Mouse (Mus musculus): ENCODE data around the gene Krtap19-1. TPM values are rescaled to one million over a fixed set of nuclear protein-coding genes. Genes with fewer than 3 reads are reported as not detected.

Krtap19-1 gene
- not detected for total RNA-seq (2023)

DNA sequence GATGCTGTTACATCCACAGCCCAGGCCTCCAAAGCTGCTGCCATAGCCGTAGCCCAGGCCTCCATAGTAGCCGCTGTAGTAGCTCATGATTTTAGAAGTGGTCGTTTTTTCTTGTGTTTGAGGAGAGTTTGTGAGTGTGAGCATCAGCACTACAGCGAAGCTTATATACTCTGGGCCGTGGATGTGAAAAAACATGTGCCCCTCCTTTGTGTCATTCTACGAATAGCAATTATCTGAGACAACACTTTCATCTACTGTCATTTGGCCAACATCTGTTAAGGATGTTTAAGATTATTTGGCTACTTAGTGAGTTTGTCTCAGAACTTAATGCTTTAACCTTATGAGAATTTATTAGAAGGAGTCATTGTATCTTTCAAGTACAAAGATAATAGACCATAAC is at the start of gene Krtap19-1:
TSS of gene Krtap19-1 (minus strand) at position 101 of the 400 bp plus-strand sequence.

DNA sequence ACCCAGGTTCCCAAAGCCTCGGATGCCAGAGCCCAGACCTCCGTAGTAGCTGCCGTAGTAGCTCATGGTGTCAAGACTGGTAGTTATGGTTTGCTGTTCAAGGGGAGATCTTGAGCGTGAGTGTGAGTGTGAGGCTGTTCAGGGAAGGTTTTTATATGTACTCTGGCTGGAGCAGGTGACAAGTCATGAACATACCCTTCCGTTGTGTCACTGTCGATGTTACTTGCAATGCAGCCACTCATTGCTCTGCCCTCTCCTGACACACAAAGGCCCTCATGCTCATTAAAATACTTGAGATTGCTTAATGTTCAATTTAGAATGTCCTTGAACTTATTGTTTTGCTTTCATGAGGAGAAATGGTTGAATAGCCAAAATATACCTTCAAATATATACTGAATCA is 27.1 kb upstream of the Krtap19-1 start, which contains the start of gene Krtap19-5:
TSS of gene Krtap19-5 (minus strand) at position 101 of the 400 bp plus-strand sequence.

DNA sequence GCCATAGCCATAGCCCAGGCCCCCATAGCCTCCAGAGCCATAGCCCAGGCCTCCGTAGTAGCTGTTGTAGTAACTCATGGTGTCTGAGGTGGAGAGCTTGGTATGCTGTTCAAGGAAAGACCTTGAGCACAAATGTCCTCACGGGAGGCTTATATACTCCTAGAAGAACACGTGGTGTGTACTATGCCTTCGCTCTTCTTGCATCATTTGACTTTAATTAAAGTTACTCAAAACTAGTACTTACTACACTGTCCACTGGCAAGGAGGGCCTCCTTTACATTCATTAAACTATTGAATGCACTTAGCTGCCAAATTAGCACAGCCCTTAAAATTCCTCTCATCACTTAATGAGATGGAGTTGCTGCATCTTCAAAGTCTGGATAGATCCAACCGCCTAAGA is 15.8 kb upstream of the Krtap19-1 start, which contains the start of gene Krtap19-4:
TSS of gene Krtap19-4 (minus strand) at position 101 of the 400 bp plus-strand sequence.

DNA sequence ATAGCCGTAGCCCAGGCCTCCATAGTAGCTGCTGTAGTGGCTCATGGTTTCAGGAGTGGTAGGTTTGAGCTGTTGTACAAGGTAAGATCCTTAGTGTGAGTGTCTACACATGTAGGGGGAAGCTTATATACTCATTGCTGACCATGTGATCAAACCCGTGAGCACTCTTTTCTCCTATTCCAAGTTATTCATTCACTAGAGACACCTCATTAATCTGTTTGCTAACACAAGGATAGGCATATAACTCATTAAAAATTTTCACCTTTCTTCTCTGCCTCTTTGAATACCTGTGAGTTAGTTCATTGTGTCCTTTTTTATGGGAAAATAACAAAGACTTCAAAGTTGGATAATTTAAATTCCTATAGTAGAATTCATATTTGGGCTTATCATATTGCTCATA is 8.7 kb upstream of the Krtap19-1 start, which contains the start of gene Krtap19-3:
TSS of gene Krtap19-3 (minus strand) at position 101 of the 400 bp plus-strand sequence.

DNA sequence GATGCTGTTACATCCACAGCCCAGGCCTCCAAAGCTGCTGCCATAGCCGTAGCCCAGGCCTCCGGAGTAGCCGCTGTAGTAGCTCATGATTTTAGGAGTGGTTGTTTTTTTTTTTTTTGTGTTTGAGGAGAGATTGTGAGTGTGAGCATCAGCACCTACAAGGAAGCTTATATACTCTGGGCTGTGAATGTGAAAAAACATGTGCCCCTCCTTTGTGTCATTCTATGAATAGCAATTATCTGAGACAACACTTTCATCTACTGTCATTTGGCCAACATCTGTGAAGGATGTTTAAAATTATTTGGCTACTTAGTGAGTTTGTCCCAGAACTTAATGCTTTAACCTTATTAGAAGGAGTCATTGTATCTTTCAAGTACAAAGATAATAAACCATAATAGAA is 5.0 kb upstream of the Krtap19-1 start, which contains the start of gene Krtap19-2:
TSS of gene Krtap19-2 (minus strand) at position 101 of the 400 bp plus-strand sequence.

DNA sequence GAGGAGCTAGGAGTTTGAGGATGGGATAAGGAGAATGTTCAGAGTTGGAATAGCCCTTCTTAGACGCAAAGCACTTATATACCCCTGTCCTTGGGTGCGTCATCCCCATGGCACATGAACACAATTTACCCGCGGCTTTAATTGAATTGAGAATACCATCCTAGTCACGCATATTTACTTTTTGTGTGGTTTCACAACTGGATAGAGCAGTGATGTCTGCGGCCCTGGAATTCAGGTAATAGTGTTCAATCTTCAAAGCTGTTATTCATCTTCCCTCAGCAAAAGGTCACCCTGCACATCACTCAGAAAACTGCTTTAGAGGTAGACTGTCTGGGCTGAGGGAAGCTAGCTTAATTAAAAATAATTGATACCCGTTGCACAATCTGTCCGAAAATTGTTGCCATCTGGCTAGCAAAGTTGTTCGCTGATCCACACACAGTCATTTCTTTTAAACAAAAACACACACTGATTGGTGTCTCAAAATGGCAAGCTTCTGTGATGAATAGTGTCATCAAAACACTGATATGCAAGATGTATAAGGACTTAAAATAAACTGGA is 43.0 kb downstream of the Krtap19-1 start, which contains the start of gene Krtap14:
TSS of gene Krtap14 (minus strand) at position 51 of the 558 bp plus-strand sequence.

DNA sequence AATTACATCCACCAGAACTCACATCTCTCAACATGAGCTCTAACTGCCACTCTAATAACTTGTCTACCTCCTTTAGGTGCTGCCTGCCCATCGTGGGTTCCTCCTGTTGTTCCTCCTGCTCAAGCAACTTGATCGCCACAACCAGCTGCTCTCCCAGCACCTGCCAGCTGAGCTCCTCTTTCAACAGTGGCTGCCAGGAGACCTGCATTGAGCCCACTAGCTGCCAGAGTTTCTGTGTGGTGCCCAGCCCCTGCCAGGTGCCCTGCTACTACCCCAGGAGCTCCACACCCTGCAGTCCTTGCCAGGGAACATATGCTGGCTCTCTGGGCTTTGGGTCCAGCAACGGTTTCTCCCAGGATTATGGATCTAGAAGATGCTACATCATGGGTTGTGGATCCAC is 49.1 kb downstream of the Krtap19-1 start, which contains the start of gene Krtap15:
TSS of gene Krtap15 (plus strand) at position 150 of the 400 bp plus-strand sequence.

Other genes with a start within 250 kb of the Krtap19-1 start
- gene 2310079G19Rik, start 241.7 kb downstream of the Krtap19-1 start, total RNA-seq (2023) = not detected
- gene Krtap26-1, start 221.6 kb downstream of the Krtap19-1 start, total RNA-seq (2023) = not detected
- gene Krtap27-1, start 197.7 kb downstream of the Krtap19-1 start, total RNA-seq (2023) = not detected
- not detected for gene 2310061N02Rik, start 161.4 kb downstream of the Krtap19-1 start, total RNA-seq (2023)
- gene Krtap13-1, start 140.5 kb downstream of the Krtap19-1 start, total RNA-seq (2023) = not detected
- gene Krtap13, start 117.8 kb downstream of the Krtap19-1 start, total RNA-seq (2023) = not detected
- not detected for gene 2310034C09Rik, start 110.6 kb downstream of the Krtap19-1 start, total RNA-seq (2023)
- gene 2310057N15Rik, start 95.2 kb downstream of the Krtap19-1 start, total RNA-seq (2023) = not detected
- not detected for gene Gm5965, start 91.5 kb downstream of the Krtap19-1 start, total RNA-seq (2023)
- gene Gm20741, start 57.2 kb downstream of the Krtap19-1 start, total RNA-seq (2023) = not detected
- not detected for gene Krtap15, start 49.2 kb downstream of the Krtap19-1 start, total RNA-seq (2023)
- gene Krtap14, start 43.3 kb downstream of the Krtap19-1 start, total RNA-seq (2023) = not detected
- gene Krtap19-2, start 4.9 kb upstream of the Krtap19-1 start, total RNA-seq (2023) = not detected
- not detected for gene Krtap19-3, start 8.6 kb upstream of the Krtap19-1 start, total RNA-seq (2023)
- not detected for gene Krtap19-4, start 15.7 kb upstream of the Krtap19-1 start, total RNA-seq (2023)
- gene Krtap19-5, start 27.0 kb upstream of the Krtap19-1 start, total RNA-seq (2023) = not detected
- gene Krtap19-9b, start 62.9 kb upstream of the Krtap19-1 start, total RNA-seq (2023) = not detected
- gene Krtap16-3, start 93.5 kb upstream of the Krtap19-1 start, total RNA-seq (2023) = not detected
- not detected for gene Krtap22-2, start 141.3 kb upstream of the Krtap19-1 start, total RNA-seq (2023)
- not detected for gene Gm10229, start 145.9 kb upstream of the Krtap19-1 start, total RNA-seq (2023)
- not detected for gene Krtap6-1, start 162.3 kb upstream of the Krtap19-1 start, total RNA-seq (2023)
- gene Gm10228, start 172.1 kb upstream of the Krtap19-1 start, total RNA-seq (2023) = not detected
- not detected for gene Krtap6-5, start 178.5 kb upstream of the Krtap19-1 start, total RNA-seq (2023)
- gene 1110025L11Rik, start 194.6 kb upstream of the Krtap19-1 start, total RNA-seq (2023) = not detected
- not detected for gene Krtap6-3, start 214.6 kb upstream of the Krtap19-1 start, total RNA-seq (2023)

Measured in monocyte, adult 59 days (primary cell).